Mouse (Mus musculus) neural tube, embryonic 11.5 days (tissue): ENCODE data around the gene Nprl2. TPM values are rescaled to one million over a fixed set of nuclear protein-coding genes. Genes with fewer than 3 reads are reported as not detected.

Experiments used
- ATAC-seq: fragments of 200-750 bp; cut with Nextera tagmentation; 2 replicates; pipeline ENCODE4 v1.8.0; 2017; ENCODE audit warnings: moderate number of reproducible peaks, mild to moderate bottlenecking, moderate TSS enrichment, moderate library complexity; ENCODE audit not compliant: insufficient read depth, low FRiP score, low TSS enrichment
- DNase-seq: peaks from one replicate; pipeline ENCODE4 v3.0.0-alpha.2; 2015; ENCODE audit warnings: low spot score
- H3K27ac ChIP-seq: fragments of 300-500 bp; sonication (generic); 2 replicates; pipeline ENCODE4 v1.5.1; 2014; ENCODE audit warnings: low read depth, mild to moderate bottlenecking, low read length
- H3K27me3 ChIP-seq: fragments of 300-500 bp; sonication (generic); 2 replicates; pipeline ENCODE4 v1.6.1; 2014; ENCODE audit warnings: mild to moderate bottlenecking, low read length, mixed read lengths; ENCODE audit not compliant: control insufficient read depth, insufficient read depth
- H3K36me3 ChIP-seq: fragments of 300-500 bp; sonication (generic); 2 replicates; pipeline ENCODE4 v1.6.1; 2014; ENCODE audit warnings: mild to moderate bottlenecking, low read length, moderate library complexity, mixed read lengths; ENCODE audit not compliant: control insufficient read depth, insufficient read depth
- H3K4me1 ChIP-seq: fragments of 300-500 bp; sonication (generic); 2 replicates; pipeline ENCODE4 v1.6.1; 2014; ENCODE audit warnings: low read length, mixed read lengths; ENCODE audit not compliant: control insufficient read depth, insufficient read depth
- H3K4me2 ChIP-seq: fragments of 300-500 bp; sonication (generic); 2 replicates; pipeline ENCODE4 v1.6.1; 2014; ENCODE audit warnings: low read depth, mild to moderate bottlenecking, moderate library complexity
- H3K4me3 ChIP-seq: fragments of 300-500 bp; sonication (generic); 2 replicates; pipeline ENCODE4 v1.5.1; 2014; ENCODE audit warnings: low read depth, low read length
- H3K9ac ChIP-seq: fragments of 300-500 bp; sonication (generic); 2 replicates; pipeline ENCODE4 v1.6.1; 2014; ENCODE audit warnings: mild to moderate bottlenecking, low read length
- H3K9me3 ChIP-seq: fragments of 300-500 bp; sonication (generic); 2 replicates; pipeline ENCODE4 v1.6.1; 2016; ENCODE audit warnings: low read length; ENCODE audit not compliant: control insufficient read depth
- WGBS: fragments of 180-500 bp; shearing (Covaris S2); extraction: QIAGEN DNeasy Blood & Tissue Kit; methylation state at CpG from one replicate; pipeline ENCODE4 v1.1.7; 2014; 5-methylcytosine and 5-hydroxymethylcytosine counted together
- polyA plus RNA-seq: library from polyadenylated mRNA; unstranded; fragments of >200 nt; fragmentation: Nextera tagmentation; extraction: Ambion mirVana; gene quantifications from 2 replicates; pipeline ENCODE4 v1.2.1, GENCODE M21; 2014

The Nprl2 gene
- polyA plus RNA-seq = 45.8 and 48.9 TPM in 2 replicates

GRCm38 (mm10) chr9:107541474-107542351, at the start of gene Nprl2, which contains the start of gene Cyb561d2:
Nprl2 (plus strand) TSS chr9:107542226.
Cyb561d2 (minus strand) TSS chr9:107542193.
- H3K27me3 ChIP-seq = no peaks in the 10 kb centered on the region
- DNase-seq = peak; percentile 96
- under 1% methylated on average over 46 of the region's 46 CpGs for WGBS
- ATAC-seq = peak; percentile 81
- peaks cover 16% of the 10 kb centered on the region for H3K36me3 ChIP-seq
- peak within 1 kb of the TSS; percentile 85 for H3K4me2 ChIP-seq
- peak within 1 kb of the TSS; percentile 65 for H3K9ac ChIP-seq
- peak within 1 kb of the TSS; percentile 52 for H3K4me3 ChIP-seq
- no peak within 1 kb of the TSS; the same call in 1 of the 2 replicates for H3K27ac ChIP-seq
- peaks cover 19% of the 10 kb centered on the region for H3K4me1 ChIP-seq
- no peaks in the 10 kb centered on the region for H3K9me3 ChIP-seq

GRCm38 (mm10) chr9:107493511-107493910, 48.5 kb upstream of the Nprl2 start:
- Histone ChIP-seq H3K27ac (no peak overlapping the region), H3K4me1 (no peaks in the 10 kb centered on the region), H3K9ac (no peak overlapping the region), H3K36me3 (no peaks in the 10 kb centered on the region), H3K4me3 (no peak overlapping the region), H3K9me3 (no peaks in the 10 kb centered on the region), H3K27me3 (no peaks in the 10 kb centered on the region), H3K4me2 (no peak overlapping the region)
- ATAC-seq (no peak), DNase-seq (no peak)
- 78% methylated on average over 1 of the region's 1 CpGs for WGBS

- Histone ChIP-seq H3K36me3 (no peaks in the 10 kb centered on the region), H3K27me3 (no peaks in the 10 kb centered on the region), H3K9ac (no peak overlapping the region), H3K4me1 (no peaks in the 10 kb centered on the region), H3K4me3 (no peak overlapping the region), H3K27ac (no peak overlapping the region), H3K4me2 (no peak overlapping the region), H3K9me3 (no peaks in the 10 kb centered on the region)
- ATAC-seq = no peak
- WGBS = 79% methylated on average over 12 of the region's 12 CpGs
- DNase-seq = no peak
Observed at GRCm38 (mm10) chr9:107494238-107494637, 47.8 kb upstream of the Nprl2 start.

- Histone ChIP-seq H3K9me3 (no peaks in the 10 kb centered on the region), H3K9ac (no peak overlapping the region), H3K27ac (no peak overlapping the region), H3K4me1 (no peaks in the 10 kb centered on the region), H3K27me3 (no peaks in the 10 kb centered on the region), H3K36me3 (no peaks in the 10 kb centered on the region), H3K4me3 (no peak overlapping the region), H3K4me2 (no peak overlapping the region)
- WGBS = 83% methylated on average over 3 of the region's 3 CpGs
- ATAC-seq (no peak), DNase-seq (no peak)
Observed at GRCm38 (mm10) chr9:107496359-107496758, 45.7 kb upstream of the Nprl2 start.

GRCm38 (mm10) chr9:107500708-107501286, 41.2 kb upstream of the Nprl2 start:
- no peak for DNase-seq
- WGBS = 88% methylated on average over 3 of the region's 3 CpGs
- Histone ChIP-seq H3K36me3 (no peaks in the 10 kb centered on the region), H3K4me2 (no peak overlapping the region), H3K27me3 (no peaks in the 10 kb centered on the region), H3K27ac (no peak overlapping the region), H3K9ac (no peak overlapping the region), H3K4me1 (no peaks in the 10 kb centered on the region), H3K4me3 (no peak overlapping the region), H3K9me3 (no peaks in the 10 kb centered on the region)
- ATAC-seq = no peak

- no peak overlapping the region for H3K27ac ChIP-seq
- H3K4me3 ChIP-seq = no peak overlapping the region
- H3K36me3 ChIP-seq = no peaks in the 10 kb centered on the region
- H3K9me3 ChIP-seq = no peaks in the 10 kb centered on the region
- ATAC-seq (no peak), DNase-seq (no peak)
- H3K9ac ChIP-seq = no peak overlapping the region
- no peak overlapping the region for H3K4me2 ChIP-seq
- WGBS = 90% methylated on average over 12 of the region's 12 CpGs
- H3K27me3 ChIP-seq = no peaks in the 10 kb centered on the region
- H3K4me1 ChIP-seq = 0 out of 2 replicates have a peak, but pooled peaks cover 2% of the 10 kb centered on the region
Observed at GRCm38 (mm10) chr9:107502131-107502846, 39.7 kb upstream of the Nprl2 start.

- Histone ChIP-seq H3K27me3 (no peaks in the 10 kb centered on the region), H3K9me3 (no peaks in the 10 kb centered on the region), H3K4me3 (no peak overlapping the region), H3K9ac (no peak overlapping the region), H3K36me3 (no peaks in the 10 kb centered on the region), H3K4me1 (0 out of 2 replicates have a peak, but pooled peaks cover 4% of the 10 kb centered on the region), H3K4me2 (no peak overlapping the region), H3K27ac (0 out of 2 replicates have a peak overlapping the region, but pooled peaks have one; percentile 11)
- DNase-seq = no peak
- WGBS = 79% methylated on average over 19 of the region's 19 CpGs
- ATAC-seq = no peak
Observed at GRCm38 (mm10) chr9:107504662-107505537, 37.1 kb upstream of the Nprl2 start.

- H3K4me2 ChIP-seq = no peak overlapping the region
- no peaks in the 10 kb centered on the region for H3K36me3 ChIP-seq
- H3K4me3 ChIP-seq = no peak overlapping the region
- no peaks in the 10 kb centered on the region for H3K27me3 ChIP-seq
- ATAC-seq (no peak), DNase-seq (no peak)
- H3K27ac ChIP-seq = no peak overlapping the region
- H3K9me3 ChIP-seq = no peaks in the 10 kb centered on the region
- H3K9ac ChIP-seq = no peak overlapping the region
- H3K4me1 ChIP-seq = 0 out of 2 replicates have a peak, but pooled peaks cover 8% of the 10 kb centered on the region
- WGBS = 58% methylated on average over 10 of the region's 10 CpGs
Observed at GRCm38 (mm10) chr9:107508266-107508665, 33.8 kb upstream of the Nprl2 start.
